Mouse (Mus musculus): Measurements from ENCODE around the gene Dpf3.

Dpf3 gene

GRCm38 (mm10) chr12:83338345-83338744, 149.2 kb downstream of the Dpf3 start:
- no peak for DNase-seq (ENCODE audit: low spot score)

DNA sequence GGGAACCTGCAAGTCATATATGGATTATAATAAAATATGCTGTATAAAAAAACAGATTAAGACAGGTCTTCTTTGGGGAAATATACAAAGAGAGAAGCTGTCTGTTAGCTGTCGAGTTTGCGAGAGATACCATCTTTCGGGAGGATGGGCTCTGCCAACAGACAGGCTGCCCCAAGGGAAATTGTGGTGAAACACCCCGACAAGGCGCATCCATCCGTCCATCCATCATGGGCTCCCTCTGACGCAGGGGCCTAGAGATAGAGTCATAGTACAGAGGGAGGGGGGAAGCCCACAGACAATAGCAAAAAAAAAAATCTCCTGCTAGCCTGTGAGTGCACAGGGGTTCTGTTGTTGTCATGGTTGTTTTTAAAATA, 149.8 kb downstream of the Dpf3 start:
- DNase-seq (ENCODE audit: low spot score), result no peak

GRCm38 (mm10) chr12:83337077-83337775, 150.3 kb downstream of the Dpf3 start:
- DNase-seq (ENCODE audit: low spot score), result no peak

- DNase-seq (ENCODE audit: low spot score), result no peak
Measured at GRCm38 (mm10) chr12:83330056-83330455, 157.5 kb downstream of the Dpf3 start.

DNA sequence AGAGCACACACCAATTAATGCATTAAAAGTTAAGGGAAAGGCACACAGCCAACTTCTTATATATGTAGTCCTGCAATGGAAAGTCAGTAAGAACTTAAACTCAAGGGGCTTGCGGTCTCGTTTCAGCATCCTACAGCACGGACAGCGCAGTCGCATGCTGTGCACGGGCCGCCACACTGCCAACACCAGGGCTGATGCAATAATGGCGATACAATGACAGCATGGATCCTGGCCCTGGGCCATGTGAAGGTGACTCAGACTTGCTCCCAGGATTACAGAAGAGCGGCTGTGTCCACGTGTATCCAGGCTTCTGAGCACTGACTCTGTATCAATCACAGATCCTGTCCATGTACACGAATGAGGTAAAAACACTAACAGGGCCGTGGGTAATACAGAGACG, 158.6 kb downstream of the Dpf3 start:
- DNase-seq (ENCODE audit: low spot score), result no peak

- no peak for DNase-seq (ENCODE audit: low spot score)
Measured at GRCm38 (mm10) chr12:83328491-83328890, 159.0 kb downstream of the Dpf3 start.

GRCm38 (mm10) chr12:83327451-83327850, 160.1 kb downstream of the Dpf3 start:
- no peak for DNase-seq (ENCODE audit: low spot score)

GRCm38 (mm10) chr12:83320725-83321124, 166.8 kb downstream of the Dpf3 start:
- DNase-seq (ENCODE audit: low spot score), result no peak

DNA sequence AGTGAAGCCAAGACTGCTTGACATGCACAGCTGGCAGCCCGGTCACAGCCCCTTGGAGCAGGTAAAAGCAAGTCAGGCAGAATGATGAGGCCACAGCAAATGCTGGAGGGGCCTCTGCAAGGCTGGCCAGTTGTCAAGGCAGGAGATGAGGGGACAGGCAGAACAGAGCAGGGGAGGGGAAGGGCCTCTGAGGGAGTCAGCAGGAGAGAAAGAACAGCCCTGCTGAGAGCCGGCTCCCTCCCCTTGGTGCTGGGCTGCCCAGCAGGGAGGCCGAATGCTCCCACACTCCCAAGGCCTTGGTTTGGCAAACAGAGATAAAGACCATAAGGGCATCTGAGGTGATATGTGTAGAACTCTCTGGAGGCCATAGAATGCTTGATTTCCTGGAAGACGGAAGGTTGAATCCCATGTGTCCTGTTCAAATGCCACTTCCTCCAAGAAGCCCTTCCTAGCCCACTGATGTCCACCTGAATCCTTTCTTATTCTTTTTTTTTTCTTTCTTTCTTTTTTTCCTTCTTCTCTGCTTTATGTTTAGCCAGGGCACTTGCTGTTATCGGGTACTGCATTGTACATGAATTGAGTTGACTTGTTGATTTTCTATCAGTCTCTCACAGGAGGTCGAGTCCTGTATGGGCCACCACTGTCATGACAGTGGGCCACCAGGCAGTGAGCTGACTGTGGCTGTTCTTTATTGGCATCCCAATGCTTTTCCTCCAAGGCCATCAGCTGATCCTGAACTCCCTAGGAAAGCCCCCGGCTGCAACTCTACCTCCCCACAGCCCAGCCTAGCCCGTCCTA, 169.7 kb downstream of the Dpf3 start:
- no peak for DNase-seq (ENCODE audit: low spot score)

GRCm38 (mm10) chr12:83314666-83315065, 172.8 kb downstream of the Dpf3 start:
- no peak for DNase-seq (ENCODE audit: low spot score)

GRCm38 (mm10) chr12:83312818-83313217, 174.7 kb downstream of the Dpf3 start:
- DNase-seq (ENCODE audit: low spot score), result no peak

DNA sequence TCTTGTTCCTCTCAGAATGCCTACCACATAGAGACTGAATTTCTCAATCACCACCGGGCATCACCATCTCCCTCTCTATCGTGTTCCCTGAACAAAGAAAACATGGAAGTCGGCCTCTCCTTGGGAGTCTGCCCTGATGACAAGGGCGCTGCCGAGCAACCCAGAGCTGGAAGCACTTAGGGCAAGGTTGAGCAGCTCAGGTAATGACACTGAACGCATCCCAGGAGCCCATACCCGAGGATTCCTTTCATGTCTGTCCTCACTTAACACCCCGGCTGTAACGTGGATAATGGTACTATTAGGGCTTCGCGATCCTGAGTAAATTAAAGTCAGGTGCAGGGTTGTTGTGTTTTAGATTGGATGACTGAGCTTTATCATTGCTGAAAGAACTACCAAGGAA, 176.9 kb downstream of the Dpf3 start:
- no peak for DNase-seq (ENCODE audit: low spot score)

- no peak for DNase-seq (ENCODE audit: low spot score)
Measured at GRCm38 (mm10) chr12:83309031-83309804, 178.3 kb downstream of the Dpf3 start.

- no peak for DNase-seq (ENCODE audit: low spot score)
Measured at GRCm38 (mm10) chr12:83308627-83309026, 178.9 kb downstream of the Dpf3 start.

GRCm38 (mm10) chr12:83303221-83303620, 184.3 kb downstream of the Dpf3 start:
- no peak for DNase-seq (ENCODE audit: low spot score)

DNA sequence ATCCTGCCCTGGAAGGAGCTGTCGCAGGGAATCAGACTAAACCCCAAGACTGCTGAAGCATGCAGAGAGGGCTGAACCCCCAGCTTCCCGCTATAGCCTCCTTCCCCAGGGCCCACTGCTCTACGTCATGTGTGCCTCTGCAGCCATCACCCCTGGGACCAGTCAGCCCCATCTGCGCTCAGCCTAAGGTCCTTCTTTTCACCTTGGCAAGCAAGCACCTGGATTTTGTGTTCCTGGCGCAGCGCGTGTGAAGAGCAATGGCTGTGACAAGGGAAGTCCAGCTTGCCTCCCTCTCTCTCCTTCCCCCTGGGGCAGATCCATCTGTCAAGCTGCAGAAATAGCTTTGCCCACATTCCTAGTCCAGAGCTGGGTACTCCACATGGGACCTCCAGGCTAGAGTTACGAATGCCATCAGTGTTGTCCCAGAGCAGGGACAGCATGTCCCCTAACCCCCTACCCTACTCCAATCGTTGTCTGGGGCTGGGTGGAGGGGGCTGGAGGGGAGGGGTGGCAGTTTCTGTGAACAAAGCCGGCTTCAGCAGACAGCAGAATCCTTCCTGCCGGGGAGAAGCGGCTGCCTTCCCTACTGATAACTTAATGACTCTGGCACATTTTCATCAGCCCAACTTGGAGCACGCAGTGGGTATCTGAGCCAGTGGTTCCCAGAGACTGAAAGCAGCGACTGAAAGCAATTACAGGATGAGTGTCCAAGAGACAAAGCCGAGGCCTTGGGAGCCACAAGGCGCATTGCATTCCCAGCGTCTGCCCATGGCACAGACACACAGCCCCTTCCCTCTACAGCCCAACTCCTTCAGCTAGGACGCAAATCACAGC, 185.0 kb downstream of the Dpf3 start:
- no peak for DNase-seq (ENCODE audit: low spot score)

- DNase-seq (ENCODE audit: low spot score), result no peak
Measured at GRCm38 (mm10) chr12:83301616-83302319, 185.7 kb downstream of the Dpf3 start.

DNA sequence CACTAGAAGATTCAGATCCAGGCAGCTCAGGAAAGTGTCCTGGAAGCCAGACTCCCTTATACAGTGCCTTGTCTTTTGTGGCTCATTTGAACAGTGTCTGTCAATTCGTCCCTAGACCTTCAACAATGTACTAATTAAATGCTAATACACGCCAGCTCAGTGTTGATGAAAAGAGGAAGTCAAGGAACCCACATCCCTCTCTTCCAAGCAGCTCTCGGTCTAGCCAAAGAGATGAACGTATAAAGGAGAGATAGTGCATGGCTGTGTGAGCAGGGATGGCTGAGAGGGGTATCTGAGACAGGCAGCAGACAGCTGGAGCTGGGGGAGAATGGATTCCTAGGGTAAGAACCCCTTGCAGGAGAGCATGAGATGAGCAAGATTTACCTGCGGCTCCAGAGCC, 189.2 kb downstream of the Dpf3 start:
- DNase-seq (ENCODE audit: low spot score), result no peak

GRCm38 (mm10) chr12:83295031-83295430, 192.5 kb downstream of the Dpf3 start:
- DNase-seq (ENCODE audit: low spot score), result no peak

GRCm38 (mm10) chr12:83291915-83292314, 195.6 kb downstream of the Dpf3 start:
- no peak for DNase-seq (ENCODE audit: low spot score)

All from ovary, postnatal 14 days (tissue).